Mouse (Mus musculus): Measurements from ENCODE around the gene Atp13a3. TPM values are rescaled to one million over a fixed set of nuclear protein-coding genes. Genes with fewer than 3 reads are reported as not detected.

Gene Atp13a3
- polyA plus RNA-seq, 1 experiment: 176 TPM

- TF ChIP-seq GATA1 (IDR thresholded peaks at IDR 0.05; ENCODE audit: low read length): no peak
Measured at GRCm38 (mm10) chr16:30388522-30389209, 17.1 kb downstream of the Atp13a3 start.

- TF ChIP-seq GATA1 (IDR thresholded peaks at IDR 0.05; ENCODE audit: low read length): no peak
Measured at GRCm38 (mm10) chr16:30387871-30388460, 17.8 kb downstream of the Atp13a3 start.

- TF ChIP-seq GATA1 (IDR thresholded peaks at IDR 0.05; ENCODE audit: low read length): no peak
Measured at GRCm38 (mm10) chr16:30386911-30387439, 18.8 kb downstream of the Atp13a3 start.

- no peak for TF ChIP-seq GATA1 (IDR thresholded peaks at IDR 0.05; ENCODE audit: low read length)
Measured at GRCm38 (mm10) chr16:30385531-30385930, 20.2 kb downstream of the Atp13a3 start.

GRCm38 (mm10) chr16:30376237-30376636 lies 29.5 kb downstream of the Atp13a3 start:
- no peak for TF ChIP-seq GATA1 (IDR thresholded peaks at IDR 0.05; ENCODE audit: low read length)

GRCm38 (mm10) chr16:30374927-30375326 lies 30.8 kb downstream of the Atp13a3 start:
- no peak for TF ChIP-seq GATA1 (IDR thresholded peaks at IDR 0.05; ENCODE audit: low read length)

GRCm38 (mm10) chr16:30374266-30374665 lies 31.5 kb downstream of the Atp13a3 start:
- no peak for TF ChIP-seq GATA1 (IDR thresholded peaks at IDR 0.05; ENCODE audit: low read length)

- no peak for TF ChIP-seq GATA1 (IDR thresholded peaks at IDR 0.05; ENCODE audit: low read length)
Measured at GRCm38 (mm10) chr16:30367395-30367794, 38.4 kb downstream of the Atp13a3 start.

GRCm38 (mm10) chr16:30364604-30365003 lies 41.2 kb downstream of the Atp13a3 start:
- no peak for TF ChIP-seq GATA1 (IDR thresholded peaks at IDR 0.05; ENCODE audit: low read length)

GRCm38 (mm10) chr16:30362528-30362927 lies 43.2 kb downstream of the Atp13a3 start:
- TF ChIP-seq GATA1 (IDR thresholded peaks at IDR 0.05; ENCODE audit: low read length): no peak

GRCm38 (mm10) chr16:30314236-30314635 lies 91.5 kb downstream of the Atp13a3 start:
- TF ChIP-seq GATA1 (IDR thresholded peaks at IDR 0.05; ENCODE audit: low read length): no peak

GRCm38 (mm10) chr16:30310647-30311046 lies 95.1 kb downstream of the Atp13a3 start, which contains the start of gene Gp5:
TSS of gene Gp5 (minus strand) at chr16:30310779.
- peak; percentile 83 for TF ChIP-seq GATA1 (IDR thresholded peaks at IDR 0.05; ENCODE audit: low read length)

GRCm38 (mm10) chr16:30310171-30310515 lies 95.6 kb downstream of the Atp13a3 start:
- TF ChIP-seq GATA1 (IDR thresholded peaks at IDR 0.05; ENCODE audit: low read length): no peak

GRCm38 (mm10) chr16:30309395-30310170 lies 96.2 kb downstream of the Atp13a3 start:
- no peak for TF ChIP-seq GATA1 (IDR thresholded peaks at IDR 0.05; ENCODE audit: low read length)

GRCm38 (mm10) chr16:30308616-30309394 lies 97.0 kb downstream of the Atp13a3 start:
- TF ChIP-seq GATA1 (IDR thresholded peaks at IDR 0.05; ENCODE audit: low read length): no peak

All from G1E-ER4 (cell line).